Mouse (Mus musculus): Measurements from ENCODE around the gene Fig4. TPM values are rescaled to one million over a fixed set of nuclear protein-coding genes. Genes with fewer than 3 reads are reported as not detected.

Fig4 gene
- total and polyA plus RNA-seq, 3 experiments: 21.4 to 27.4 TPM; not detected in 1

- Histone ChIP-seq H3K4me3 (ENCODE audit: control insufficient read depth in 1 of 2, insufficient read depth in 1 of 2, low read depth in 2 of 2, low read length in 2 of 2) (no peak overlapping the region), H3K27me3 (ENCODE audit: control insufficient read depth in 1 of 2, insufficient read depth in 2 of 2, low read length in 2 of 2) (no peaks in the 10 kb centered on the region), H3K27ac (ENCODE audit: control insufficient read depth, low read depth, low read length) (no peak overlapping the region), H3K36me3 (ENCODE audit: control insufficient read depth in 1 of 2, insufficient read depth in 2 of 2, low read length in 2 of 2) (no peaks in the 10 kb centered on the region; a peak in 1 of 4 replicates), H3K9me3 (replicated peaks; ENCODE audit: insufficient read depth, low read length) (no peaks in the 10 kb centered on the region), H3K9ac (ENCODE audit: control insufficient read depth, low read depth, low read length, poor library complexity, severe bottlenecking) (no peak overlapping the region), H3K4me1 (ENCODE audit: control insufficient read depth in 1 of 2, insufficient read depth in 2 of 2, low read length in 2 of 2) (no peaks in the 10 kb centered on the region), H3K79me2 (ENCODE audit: control insufficient read depth, insufficient read depth, low read length, poor library complexity) (no peaks in the 10 kb centered on the region)
- TF ChIP-seq ELF1 (IDR thresholded peaks at IDR 0.05; ENCODE audit: low read depth, low read length) (no peak), GABPA (IDR thresholded peaks at IDR 0.05; ENCODE audit: low read depth, low read length) (no peak), ZNF384 (IDR thresholded peaks at IDR 0.05; ENCODE audit: low read depth, low read length) (no peak), TBP (IDR thresholded peaks at IDR 0.05; ENCODE audit: low read depth, low read length) (no peak), NELFE (IDR thresholded peaks at IDR 0.05; ENCODE audit: low read depth, low read length) (no peak), CTCF (IDR thresholded peaks at IDR 0.05 in 2 of 3, conservative IDR thresholded peaks at IDR 0.05 in 1 of 3; ENCODE audit: control insufficient read depth in 1 of 3, insufficient read depth in 1 of 3, low read depth in 2 of 3, low read length in 3 of 3, poor library complexity in 1 of 3, severe bottlenecking in 1 of 3) (no peak), MAFK (IDR thresholded peaks at IDR 0.05; ENCODE audit: borderline replicate concordance, low read depth, low read length) (no peak)
- no peak for DNase-seq (ENCODE audit: low read depth, low spot score)
Observed at GRCm38 (mm10) chr10:41241080-41241479, 62.0 kb downstream of the Fig4 start.

- Histone ChIP-seq H3K79me2 (ENCODE audit: control insufficient read depth, insufficient read depth, low read length, poor library complexity) (no peaks in the 10 kb centered on the region), H3K4me3 (ENCODE audit: control insufficient read depth in 1 of 2, insufficient read depth in 1 of 2, low read depth in 2 of 2, low read length in 2 of 2) (no peak overlapping the region), H3K9me3 (replicated peaks; ENCODE audit: insufficient read depth, low read length) (no peaks in the 10 kb centered on the region), H3K27me3 (ENCODE audit: control insufficient read depth in 1 of 2, insufficient read depth in 2 of 2, low read length in 2 of 2) (no peaks in the 10 kb centered on the region), H3K27ac (ENCODE audit: control insufficient read depth, low read depth, low read length) (no peak overlapping the region), H3K36me3 (ENCODE audit: control insufficient read depth in 1 of 2, insufficient read depth in 2 of 2, low read length in 2 of 2) (peaks cover 0 to 21% of the 10 kb centered on the region in 2 experiments; a peak in 3 of 4 replicates), H3K4me1 (ENCODE audit: control insufficient read depth in 1 of 2, insufficient read depth in 2 of 2, low read length in 2 of 2) (peaks cover 11 to 20% of the 10 kb centered on the region in 2 experiments), H3K9ac (ENCODE audit: control insufficient read depth, low read depth, low read length, poor library complexity, severe bottlenecking) (no peak overlapping the region)
- DNase-seq (ENCODE audit: low read depth, low spot score): no peak
- TF ChIP-seq MAZ (IDR thresholded peaks at IDR 0.05; ENCODE audit: low read depth, low read length) (no peak), TCF12 (IDR thresholded peaks at IDR 0.05; ENCODE audit: low read depth, low read length) (peak; percentile 47; the same call in 1 of the 2 replicates)
Observed at GRCm38 (mm10) chr10:41236020-41236419, 67.0 kb downstream of the Fig4 start.

- Histone ChIP-seq H3K9ac (ENCODE audit: control insufficient read depth, low read depth, low read length, poor library complexity, severe bottlenecking) (no peak overlapping the region), H3K4me3 (ENCODE audit: control insufficient read depth in 1 of 2, insufficient read depth in 1 of 2, low read depth in 2 of 2, low read length in 2 of 2) (no peak overlapping the region), H3K27me3 (ENCODE audit: control insufficient read depth in 1 of 2, insufficient read depth in 2 of 2, low read length in 2 of 2) (no peaks in the 10 kb centered on the region), H3K27ac (ENCODE audit: control insufficient read depth, low read depth, low read length) (no peak overlapping the region), H3K79me2 (ENCODE audit: control insufficient read depth, insufficient read depth, low read length, poor library complexity) (no peaks in the 10 kb centered on the region), H3K9me3 (replicated peaks; ENCODE audit: insufficient read depth, low read length) (no peaks in the 10 kb centered on the region), H3K4me1 (ENCODE audit: control insufficient read depth in 1 of 2, insufficient read depth in 2 of 2, low read length in 2 of 2) (peaks cover 14 to 23% of the 10 kb centered on the region in 2 experiments), H3K36me3 (ENCODE audit: control insufficient read depth in 1 of 2, insufficient read depth in 2 of 2, low read length in 2 of 2) (peaks cover 0 to 23% of the 10 kb centered on the region in 2 experiments; a peak in 3 of 4 replicates)
- no peak for DNase-seq (ENCODE audit: low read depth, low spot score)
- TF ChIP-seq E2F4 (IDR thresholded peaks at IDR 0.05; ENCODE audit: borderline replicate concordance, low read depth, low read length): no peak
- TF ChIP-seq KAT2A (conservative IDR thresholded peaks at IDR 0.05; ENCODE audit: low read depth, low read length): no peak
- no peak for TF ChIP-seq RCOR1 (IDR thresholded peaks at IDR 0.05; ENCODE audit: low read depth, low read length)
- no peak for TF ChIP-seq GABPA (IDR thresholded peaks at IDR 0.05; ENCODE audit: low read depth, low read length)
- no peak for TF ChIP-seq POLR2AphosphoS5 (IDR thresholded peaks at IDR 0.05; ENCODE audit: borderline replicate concordance, low read depth, low read length)
- no peak for TF ChIP-seq TBP (IDR thresholded peaks at IDR 0.05; ENCODE audit: low read depth, low read length)
- no peak for TF ChIP-seq TCF12 (IDR thresholded peaks at IDR 0.05; ENCODE audit: low read depth, low read length)
- no peak for TF ChIP-seq USF2 (IDR thresholded peaks at IDR 0.05; ENCODE audit: borderline replicate concordance in 1 of 2, insufficient read depth in 1 of 2, low read depth in 1 of 2, low read length in 2 of 2)
- no peak for TF ChIP-seq MAX (IDR thresholded peaks at IDR 0.05; ENCODE audit: low read length)
- TF ChIP-seq MXI1 (IDR thresholded peaks at IDR 0.05; ENCODE audit: low read depth, low read length): no peak
- no peak for TF ChIP-seq SIN3A (IDR thresholded peaks at IDR 0.05; ENCODE audit: low read length)
- TF ChIP-seq BHLHE40 (IDR thresholded peaks at IDR 0.05; ENCODE audit: borderline replicate concordance, low read depth, low read length): no peak
- no peak for TF ChIP-seq POLR2A (IDR thresholded peaks at IDR 0.05; ENCODE audit: control insufficient read depth in 1 of 2, insufficient read depth in 1 of 2, low read depth in 1 of 2, low read length in 2 of 2, poor library complexity in 1 of 2)
- no peak for TF ChIP-seq CTCF (IDR thresholded peaks at IDR 0.05 in 2 of 3, conservative IDR thresholded peaks at IDR 0.05 in 1 of 3; ENCODE audit: control insufficient read depth in 1 of 3, insufficient read depth in 1 of 3, low read depth in 2 of 3, low read length in 3 of 3, poor library complexity in 1 of 3, severe bottlenecking in 1 of 3)
- TF ChIP-seq HCFC1 (IDR thresholded peaks at IDR 0.05; ENCODE audit: low read depth, low read length): no peak
- no peak for TF ChIP-seq MYC (IDR thresholded peaks at IDR 0.05; ENCODE audit: low read depth, low read length)
- no peak for TF ChIP-seq NELFE (IDR thresholded peaks at IDR 0.05; ENCODE audit: low read depth, low read length)
- no peak for TF ChIP-seq TAL1 (IDR thresholded peaks at IDR 0.05; ENCODE audit: low read length)
Observed at GRCm38 (mm10) chr10:41235584-41235983, 67.5 kb downstream of the Fig4 start.
